18 mouse cellular contexts compared by ENCODE assay signal in genomic region chr13:54603501-54603900, GRCm38 (mm10). TPM values are rescaled to one million over a fixed set of nuclear protein-coding genes. Genes with fewer than 3 reads are reported as not detected.
DNase-seq lines count a peak whose midpoint lies in the region; ATAC-seq and TF ChIP-seq lines count a peak whose summit lies in the region.
"Had no signal": no experiment of that assay in that cellular context is flagged by ENCODE, and none has a peak within 500 bp of the region (broad histone marks: within the 10 kb centered on the region; RNA-seq: fewer than 3 reads in every experiment).

No protein-coding gene starts in this region.

- no peak overlapping the region for H3K9ac ChIP-seq in limb, embryonic 11.5 days (ENCODE audit: low read length)
- no peak overlapping the region for H3K9ac ChIP-seq in heart, embryonic 11.5 days (ENCODE audit: low read depth, low read length)
- no peak overlapping the region for H3K9ac ChIP-seq in liver, postnatal 0 days (replicated peaks)
- H3K9ac ChIP-seq: heart, embryonic 12.5 days; liver, embryonic 15.5 days; neural tube, embryonic 12.5 days had no signal

- no peaks in the 10 kb centered on the region for H3K36me3 ChIP-seq in limb, embryonic 11.5 days (ENCODE audit: control insufficient read depth, insufficient read depth, low read length)
- peaks cover 4% of the 10 kb centered on the region; the same call in 1 of the 2 replicates for H3K36me3 ChIP-seq in heart, embryonic 11.5 days (ENCODE audit: control insufficient read depth, insufficient read depth, low read length)
- peaks cover 11% of the 10 kb centered on the region; the same call in 1 of the 2 replicates for H3K36me3 ChIP-seq in liver, postnatal 0 days (replicated peaks; ENCODE audit: insufficient read depth, low read length)

- DNase-seq in cerebellum, adult 9-11 months: peak; percentile 31
- DNase-seq in cerebellum, adult 18-20 months: no peak
- peak; percentile 27 for DNase-seq in thymus, postnatal 14 days
- DNase-seq in thymus, adult 18-20 months: no peak
- no peak for DNase-seq in limb, embryonic 11.5 days (ENCODE audit: low spot score)
- DNase-seq in left cerebral cortex, adult 8-10 months (ENCODE audit: low spot score in 2 of 2): no peak
- no peak for DNase-seq in liver, postnatal 0 days
- DNase-seq: adrenal gland, postnatal 10 days; gastrocnemius, postnatal 36 days; kidney, postnatal 10 days; lung, postnatal 14 days; right cerebral cortex, postnatal 4 days; thymus, postnatal 25 days had no signal

- no peak overlapping the region for H3K4me2 ChIP-seq in limb, embryonic 11.5 days (ENCODE audit: low read depth, severe bottlenecking)
- no peak overlapping the region for H3K4me2 ChIP-seq in heart, embryonic 11.5 days
- no peak overlapping the region for H3K4me2 ChIP-seq in liver, postnatal 0 days (ENCODE audit: low read depth, low read length)
- H3K4me2 ChIP-seq: heart, embryonic 12.5 days; liver, embryonic 15.5 days; neural tube, embryonic 12.5 days had no signal

- TF ChIP-seq EP300 in liver, postnatal 0 days (IDR thresholded peaks at IDR 0.05; ENCODE audit: low read depth): no peak

- H3K4me1 ChIP-seq in limb, embryonic 11.5 days (ENCODE audit: control insufficient read depth, insufficient read depth, low read length): 0 out of 2 replicates have a peak, but pooled peaks cover 2% of the 10 kb centered on the region
- H3K4me1 ChIP-seq in heart, embryonic 11.5 days (ENCODE audit: control insufficient read depth, insufficient read depth, low read length): no peaks in the 10 kb centered on the region
- no peaks in the 10 kb centered on the region for H3K4me1 ChIP-seq in liver, postnatal 0 days (ENCODE audit: insufficient read depth)

- ATAC-seq in limb, embryonic 11.5 days (ENCODE audit: insufficient number of reproducible peaks, low FRiP score, low TSS enrichment, low read depth): no peak
- ATAC-seq in heart, embryonic 11.5 days (replicated peaks; ENCODE audit: insufficient number of reproducible peaks, low FRiP score, low TSS enrichment): no peak
- ATAC-seq in liver, postnatal 0 days: no peak
- ATAC-seq: inflammation-experienced regulatory T-cells, adult 6 months had no signal

- H3K4me3 ChIP-seq in limb, embryonic 11.5 days (ENCODE audit: low read depth, low read length): no peak overlapping the region
- no peak overlapping the region for H3K4me3 ChIP-seq in heart, embryonic 11.5 days (ENCODE audit: low read depth, low read length)
- no peak overlapping the region for H3K4me3 ChIP-seq in liver, postnatal 0 days (ENCODE audit: low read depth, low read length)
- H3K4me3 ChIP-seq: heart, embryonic 12.5 days; liver, embryonic 15.5 days; neural tube, embryonic 12.5 days had no signal

- H3K9me3 ChIP-seq in limb, embryonic 11.5 days (ENCODE audit: control insufficient read depth, low read length): no peaks in the 10 kb centered on the region
- H3K9me3 ChIP-seq in heart, embryonic 11.5 days (replicated peaks; ENCODE audit: control insufficient read depth, low read length): no peaks in the 10 kb centered on the region
- no peaks in the 10 kb centered on the region for H3K9me3 ChIP-seq in liver, postnatal 0 days (ENCODE audit: low read length)
- H3K9me3 ChIP-seq: heart, embryonic 12.5 days; liver, embryonic 15.5 days; neural tube, embryonic 12.5 days had no signal

- H3K27ac ChIP-seq in limb, embryonic 11.5 days (replicated peaks; ENCODE audit: low read depth, low read length): peak overlapping the region; percentile 32; the same call in 1 of the 2 replicates
- H3K27ac ChIP-seq in heart, embryonic 11.5 days (ENCODE audit: low read depth, low read length): no peak overlapping the region
- no peak overlapping the region for H3K27ac ChIP-seq in liver, postnatal 0 days (ENCODE audit: low read depth)
- H3K27ac ChIP-seq: liver, embryonic 15.5 days; neural tube, embryonic 12.5 days had no signal

- no peaks in the 10 kb centered on the region for H3K27me3 ChIP-seq in limb, embryonic 11.5 days (ENCODE audit: control insufficient read depth, insufficient read depth, low read length)
- no peaks in the 10 kb centered on the region for H3K27me3 ChIP-seq in heart, embryonic 11.5 days (ENCODE audit: control insufficient read depth, insufficient read depth, low read length)
- no peaks in the 10 kb centered on the region for H3K27me3 ChIP-seq in liver, postnatal 0 days (ENCODE audit: insufficient read depth, low read length)
- H3K27me3 ChIP-seq: heart, embryonic 12.5 days; liver, embryonic 15.5 days; neural tube, embryonic 12.5 days had no signal

- no peak for TF ChIP-seq CTCF in liver, postnatal 0 days (IDR thresholded peaks at IDR 0.05; ENCODE audit: low read depth)

RNA-seq across cellular contexts. Expression of gene Cltb, which starts 7.6 kb away (rescaled TPM):
- 12.3 and 13.0 TPM in 2 replicates for polyA plus RNA-seq in limb, embryonic 11.5 days (2014; fragmentation: Nextera tagmentation; extraction: Ambion mirVana)
- 100 to 1,000 TPM; 271 to 315 (median 292) TPM for total RNA-seq in left cerebral cortex, adult 8-10 months (2022)
- 38.6 and 39.5 TPM in 2 replicates for polyA plus RNA-seq in heart, embryonic 11.5 days (2014; fragmentation: Nextera tagmentation; extraction: Ambion mirVana)
- 29.0 and 30.2 TPM in 2 replicates for polyA plus RNA-seq in liver, postnatal 0 days (2015; fragmentation: Nextera tagmentation; extraction: Ambion mirVana)

RNA-seq across cellular contexts. Expression of gene Higd2a, which starts 13.5 kb away (rescaled TPM):
- polyA plus RNA-seq in limb, embryonic 11.5 days (2014; fragmentation: Nextera tagmentation; extraction: Ambion mirVana): 155 and 157 TPM in 2 replicates
- total RNA-seq in left cerebral cortex, adult 8-10 months (2022): 100 to 1,000 TPM; 134 to 142 (median 140) TPM
- polyA plus RNA-seq in heart, embryonic 11.5 days (2014; fragmentation: Nextera tagmentation; extraction: Ambion mirVana): 225 and 241 TPM in 2 replicates
- 169 and 176 TPM in 2 replicates for polyA plus RNA-seq in liver, postnatal 0 days (2015; fragmentation: Nextera tagmentation; extraction: Ambion mirVana)

RNA-seq across cellular contexts. Expression of gene Nop16, which starts 13.6 kb away (rescaled TPM):
- 95.6 and 99.7 TPM in 2 replicates for polyA plus RNA-seq in limb, embryonic 11.5 days (2014; fragmentation: Nextera tagmentation; extraction: Ambion mirVana)
- 10 to 100 TPM; 17.2 to 23.0 (median 20.3) TPM for total RNA-seq in left cerebral cortex, adult 8-10 months (2022)
- polyA plus RNA-seq in heart, embryonic 11.5 days (2014; fragmentation: Nextera tagmentation; extraction: Ambion mirVana): 61.8 and 65.6 TPM in 2 replicates
- polyA plus RNA-seq in liver, postnatal 0 days (2015; fragmentation: Nextera tagmentation; extraction: Ambion mirVana): 41.1 and 42.3 TPM in 2 replicates

RNA-seq across cellular contexts. Expression of gene Faf2, which starts 18.1 kb away (rescaled TPM):
- 95.7 and 99.2 TPM in 2 replicates for polyA plus RNA-seq in limb, embryonic 11.5 days (2014; fragmentation: Nextera tagmentation; extraction: Ambion mirVana)
- 10 to 100 TPM; 47.2 to 60.3 (median 55.7) TPM for total RNA-seq in left cerebral cortex, adult 8-10 months (2022)
- polyA plus RNA-seq in heart, embryonic 11.5 days (2014; fragmentation: Nextera tagmentation; extraction: Ambion mirVana): 61.1 and 73.8 TPM in 2 replicates
- polyA plus RNA-seq in liver, postnatal 0 days (2015; fragmentation: Nextera tagmentation; extraction: Ambion mirVana): 27.8 and 28.1 TPM in 2 replicates

RNA-seq across cellular contexts. Expression of gene Arl10, which starts 28.7 kb away (rescaled TPM):
- 27.1 and 29.7 TPM in 2 replicates for polyA plus RNA-seq in limb, embryonic 11.5 days (2014; fragmentation: Nextera tagmentation; extraction: Ambion mirVana)
- 10 to 100 TPM; 21.7 to 37.2 (median 27.8) TPM for total RNA-seq in left cerebral cortex, adult 8-10 months (2022)
- 17.6 and 18.4 TPM in 2 replicates for polyA plus RNA-seq in heart, embryonic 11.5 days (2014; fragmentation: Nextera tagmentation; extraction: Ambion mirVana)
- 7.0 and 7.1 TPM in 2 replicates for polyA plus RNA-seq in liver, postnatal 0 days (2015; fragmentation: Nextera tagmentation; extraction: Ambion mirVana)

Comparison
In these comparisons a context has a peak if more than half of its experiments do, and no peak if none do; other contexts are left out.
1. DNase-seq: peak in cerebellum, adult 9-11 months (single experiment) and thymus, postnatal 14 days (single experiment); none in cerebellum, adult 18-20 months (0 of 2), thymus, adult 18-20 months (0 of 2), limb, embryonic 11.5 days (single experiment), left cerebral cortex, adult 8-10 months (0 of 2) and liver, postnatal 0 days (single experiment).